Mouse (Mus musculus): ENCODE results near the gene Cdc20b. TPM values are rescaled to one million over a fixed set of nuclear protein-coding genes. Genes with fewer than 3 reads are reported as not detected.

The Cdc20b gene
- polyA plus RNA-seq, 1 experiment from 2014 or later, result not detected

- H3K27me3 ChIP-seq (ENCODE audit: insufficient read depth, low read length), result peaks cover 17% of the 10 kb centered on the region
- no peak overlapping the region for H3K27ac ChIP-seq
- no peak overlapping the region for H3K9ac ChIP-seq (ENCODE audit: low read depth, low read length)
- peak; percentile 74 for ATAC-seq (replicated peaks; ENCODE audit: low FRiP score, low read depth)
- H3K4me3 ChIP-seq (replicated peaks; ENCODE audit: low read depth, low read length), result peak overlapping the region; percentile 41
- peak; percentile 93 for TF ChIP-seq CTCF (IDR thresholded peaks at IDR 0.05; ENCODE audit: low read depth)
- H3K4me2 ChIP-seq (ENCODE audit: low read length), result peak overlapping the region; percentile 64
- DNase-seq (ENCODE audit: low spot score), result peak; percentile 98
- 0% methylated on average over 4 of the region's 4 CpGs for WGBS
- H3K36me3 ChIP-seq (ENCODE audit: insufficient read depth, low read length), result no peaks in the 10 kb centered on the region
- no peaks in the 10 kb centered on the region for H3K9me3 ChIP-seq (replicated peaks; ENCODE audit: low read length)
- H3K4me1 ChIP-seq (replicated peaks; ENCODE audit: insufficient read depth, low read length), result 0 out of 2 replicates have a peak, but pooled peaks cover 3% of the 10 kb centered on the region
These were observed 941 bp downstream of the Cdc20b start for GRCm38 (mm10) chr13:113035852-113036251.

- DNase-seq (ENCODE audit: low spot score) (no peak), ATAC-seq (replicated peaks; ENCODE audit: low FRiP score, low read depth) (no peak)
- Histone ChIP-seq H3K9me3 (replicated peaks; ENCODE audit: low read length) (no peaks in the 10 kb centered on the region), H3K4me3 (replicated peaks; ENCODE audit: low read depth, low read length) (peak overlapping the region; percentile 58), H3K36me3 (ENCODE audit: insufficient read depth, low read length) (peaks cover 7% of the 10 kb centered on the region), H3K27ac (no peak overlapping the region), H3K9ac (ENCODE audit: low read depth, low read length) (no peak overlapping the region), H3K4me1 (replicated peaks; ENCODE audit: insufficient read depth, low read length) (peaks cover 2% of the 10 kb centered on the region; the same call in 1 of the 2 replicates), H3K27me3 (ENCODE audit: insufficient read depth, low read length) (no peaks in the 10 kb centered on the region), H3K4me2 (ENCODE audit: low read length) (peak overlapping the region; percentile 61)
- 25% methylated on average over 3 of the region's 3 CpGs for WGBS
- no peak for TF ChIP-seq CTCF (IDR thresholded peaks at IDR 0.05; ENCODE audit: low read depth)
These were observed 10.0 kb downstream of the Cdc20b start for GRCm38 (mm10) chr13:113044876-113045275.

- TF ChIP-seq CTCF (IDR thresholded peaks at IDR 0.05; ENCODE audit: low read depth), result no peak
- Histone ChIP-seq H3K9me3 (replicated peaks; ENCODE audit: low read length) (no peaks in the 10 kb centered on the region), H3K36me3 (ENCODE audit: insufficient read depth, low read length) (peaks cover 7% of the 10 kb centered on the region), H3K9ac (ENCODE audit: low read depth, low read length) (peak overlapping the region; percentile 67), H3K27me3 (ENCODE audit: insufficient read depth, low read length) (no peaks in the 10 kb centered on the region), H3K4me3 (replicated peaks; ENCODE audit: low read depth, low read length) (peak overlapping the region; percentile 58), H3K27ac (peak overlapping the region; percentile 83), H3K4me2 (ENCODE audit: low read length) (peak overlapping the region; percentile 61), H3K4me1 (replicated peaks; ENCODE audit: insufficient read depth, low read length) (peaks cover 2% of the 10 kb centered on the region; the same call in 1 of the 2 replicates)
- peak; percentile 70 for DNase-seq (ENCODE audit: low spot score)
- no peak for ATAC-seq (replicated peaks; ENCODE audit: low FRiP score, low read depth)
- 5% methylated on average over 18 of the region's 18 CpGs for whole genome bisulfite sequencing
These were observed 10.7 kb downstream of the Cdc20b start for GRCm38 (mm10) chr13:113045458-113046110.

- DNase-seq (ENCODE audit: low spot score) (peak; percentile 93), ATAC-seq (replicated peaks; ENCODE audit: low FRiP score, low read depth) (peak; percentile 87)
- peak; percentile 71 for TF ChIP-seq CTCF (IDR thresholded peaks at IDR 0.05; ENCODE audit: low read depth)
- Histone ChIP-seq H3K9me3 (replicated peaks; ENCODE audit: low read length) (no peaks in the 10 kb centered on the region), H3K4me1 (replicated peaks; ENCODE audit: insufficient read depth, low read length) (peaks cover 2% of the 10 kb centered on the region; the same call in 1 of the 2 replicates), H3K9ac (ENCODE audit: low read depth, low read length) (peak within 1 kb of the TSS; percentile 67), H3K4me2 (ENCODE audit: low read length) (peak within 1 kb of the TSS; percentile 61), H3K27me3 (ENCODE audit: insufficient read depth, low read length) (no peaks in the 10 kb centered on the region), H3K36me3 (ENCODE audit: insufficient read depth, low read length) (peaks cover 7% of the 10 kb centered on the region), H3K4me3 (replicated peaks; ENCODE audit: low read depth, low read length) (peak within 1 kb of the TSS; percentile 58), H3K27ac (peak within 1 kb of the TSS; percentile 83)
- WGBS, result 5% methylated on average over 21 of the region's 21 CpGs
These were observed 11.4 kb downstream of the Cdc20b start, which contains the start of gene Gpx8 for GRCm38 (mm10) chr13:113046211-113046883. Gene Gpx8, minus strand, starts transcription at chr13:113046410.

GRCm38 (mm10) chr13:113047018-113047417 is 12.1 kb downstream of the Cdc20b start:
- Histone ChIP-seq H3K4me2 (ENCODE audit: low read length) (no peak overlapping the region), H3K9ac (ENCODE audit: low read depth, low read length) (no peak overlapping the region), H3K27me3 (ENCODE audit: insufficient read depth, low read length) (no peaks in the 10 kb centered on the region), H3K4me1 (replicated peaks; ENCODE audit: insufficient read depth, low read length) (peaks cover 2% of the 10 kb centered on the region; the same call in 1 of the 2 replicates), H3K27ac (no peak overlapping the region), H3K4me3 (replicated peaks; ENCODE audit: low read depth, low read length) (no peak overlapping the region), H3K9me3 (replicated peaks; ENCODE audit: low read length) (no peaks in the 10 kb centered on the region), H3K36me3 (ENCODE audit: insufficient read depth, low read length) (0 out of 2 replicates have a peak, but pooled peaks cover 2% of the 10 kb centered on the region)
- TF ChIP-seq CTCF (IDR thresholded peaks at IDR 0.05; ENCODE audit: low read depth), result no peak
- DNase-seq (ENCODE audit: low spot score) (no peak), ATAC-seq (replicated peaks; ENCODE audit: low FRiP score, low read depth) (peak; percentile 12; the same call in 1 of the 2 replicates)

GRCm38 (mm10) chr13:113047647-113048046 is 12.7 kb downstream of the Cdc20b start:
- Histone ChIP-seq H3K27ac (no peak overlapping the region), H3K36me3 (ENCODE audit: insufficient read depth, low read length) (0 out of 2 replicates have a peak, but pooled peaks cover 2% of the 10 kb centered on the region), H3K27me3 (ENCODE audit: insufficient read depth, low read length) (no peaks in the 10 kb centered on the region), H3K9me3 (replicated peaks; ENCODE audit: low read length) (no peaks in the 10 kb centered on the region), H3K9ac (ENCODE audit: low read depth, low read length) (no peak overlapping the region), H3K4me2 (ENCODE audit: low read length) (no peak overlapping the region), H3K4me3 (replicated peaks; ENCODE audit: low read depth, low read length) (no peak overlapping the region), H3K4me1 (replicated peaks; ENCODE audit: insufficient read depth, low read length) (peaks cover 2% of the 10 kb centered on the region; the same call in 1 of the 2 replicates)
- WGBS, result 78% methylated on average over 3 of the region's 3 CpGs
- TF ChIP-seq CTCF (IDR thresholded peaks at IDR 0.05; ENCODE audit: low read depth), result peak; percentile 34; the same call in 1 of the 2 replicates
- ATAC-seq (replicated peaks; ENCODE audit: low FRiP score, low read depth) (no peak), DNase-seq (ENCODE audit: low spot score) (no peak)

All from kidney, postnatal 0 days (tissue).